Mouse (Mus musculus) layer of hippocampus, postnatal 10 days (tissue): ENCODE data around the gene Gucd1. TPM values are rescaled to one million over a fixed set of nuclear protein-coding genes. Genes with fewer than 3 reads are reported as not detected.

Experiments used
- total RNA-seq, 2 experiments: library from RNA; stranded (reverse); gene quantifications; 2 replicates each; pipeline ENCODE4 v1.2.3; 2021

The Gucd1 gene
- total RNA-seq, 2 experiments from 2014 or later: 19.4 to 23.7 TPM

Other genes with a start within 250 kb of the Gucd1 start
- 1 to 10 TPM; 3.2 to 5.0 TPM for gene Adora2a, start 201.1 kb downstream of the Gucd1 start, total RNA-seq
- gene Upb1, start 116.9 kb downstream of the Gucd1 start, total RNA-seq: under 1 TPM; 0.41 to 0.58 TPM
- gene Snrpd3, start 421 bp downstream of the Gucd1 start, total RNA-seq: 100 to 1,000 TPM in 1 of 2 experiments, 10 to 100 TPM in 1; 98.1 to 109 TPM
- 10 to 100 TPM; 24.0 to 24.7 TPM for gene Lrrc75b, start 42.4 kb upstream of the Gucd1 start, total RNA-seq
- gene Ggt1, start 43.6 kb upstream of the Gucd1 start, total RNA-seq: 1 to 10 TPM; 2.7 to 3.7 TPM
- 1 to 10 TPM; 2.6 to 2.9 TPM for gene Ggt5, start 71.4 kb upstream of the Gucd1 start, total RNA-seq
- 1 to 10 TPM; 1.6 to 2.8 TPM for gene Susd2, start 126.0 kb upstream of the Gucd1 start, total RNA-seq
- gene Cabin1, start 246.4 kb upstream of the Gucd1 start, total RNA-seq: 10 to 100 TPM; 72.5 to 96.4 TPM